Mouse (Mus musculus): Measurements from ENCODE around the gene Gna12. TPM values are rescaled to one million over a fixed set of nuclear protein-coding genes. Genes with fewer than 3 reads are reported as not detected.

Gene Gna12
- total RNA-seq, 2 experiments from 2014 or later, result 89.2 to 97.2 TPM

- no peak for DNase-seq (ENCODE audit: low spot score)
- intact Hi-C loops (cut with DNase I), result no loop called here
Measured at GRCm38 (mm10) chr5:140732195-140732594, 98.0 kb downstream of the Gna12 start.

- intact Hi-C loops (cut with DNase I), result no loop called here
- DNase-seq (ENCODE audit: low spot score), result no peak
Measured at GRCm38 (mm10) chr5:140731040-140731797, 99.0 kb downstream of the Gna12 start.

DNA sequence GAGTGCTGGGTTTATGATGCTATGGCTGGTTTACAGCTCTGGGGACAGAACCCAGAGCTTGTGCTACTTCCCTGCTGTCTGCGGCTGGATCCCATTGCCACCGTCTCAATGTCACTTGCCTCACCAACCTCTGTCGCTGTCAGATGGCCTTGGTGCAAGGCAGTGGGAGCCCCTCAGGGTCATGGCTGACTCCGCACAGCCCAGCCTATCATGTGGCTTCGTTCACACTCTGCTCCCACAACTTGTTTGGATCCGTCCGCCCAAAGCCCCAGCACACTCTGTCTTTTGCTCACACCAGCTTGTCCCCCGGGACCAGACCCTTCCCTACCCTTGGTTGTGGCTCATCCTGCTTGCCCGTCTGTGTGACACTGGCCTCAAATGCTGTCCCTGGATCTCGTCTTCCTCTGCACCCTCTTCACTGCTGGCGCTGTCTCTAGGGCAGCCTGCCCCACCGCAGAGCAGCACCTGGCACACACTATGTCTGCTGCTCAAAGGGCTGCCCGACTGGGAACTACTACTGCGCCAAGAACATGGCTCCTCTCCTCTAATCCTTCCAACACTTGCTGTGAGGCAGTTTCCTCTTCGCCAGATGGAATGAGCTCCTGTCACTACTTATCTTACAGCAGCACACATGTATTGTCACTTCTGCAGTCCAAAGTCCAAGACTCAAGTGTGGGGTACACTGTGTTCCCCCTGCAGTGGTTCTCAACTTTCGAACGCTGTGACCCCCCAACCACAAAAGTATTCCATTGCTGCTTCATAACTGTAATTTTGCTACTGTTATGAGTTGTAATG is 103.1 kb downstream of the Gna12 start:
- DNase-seq (ENCODE audit: low spot score), result no peak

GRCm38 (mm10) chr5:140726062-140726839 is 104.0 kb downstream of the Gna12 start:
- intact Hi-C loops (cut with DNase I), result no loop called here
- no peak for DNase-seq (ENCODE audit: low spot score)

More for the DNA sequence above, 103.1 kb downstream of the Gna12 start:
- intact Hi-C loops (cut with DNase I), result no loop called here

GRCm38 (mm10) chr5:140723822-140724221 is 106.4 kb downstream of the Gna12 start, which contains the start of gene Amz1:
Gene Amz1, plus strand, starts transcription at chr5:140724127.
- DNase-seq (ENCODE audit: low spot score), result no peak
- intact Hi-C loops (cut with DNase I), result no loop called here

DNA sequence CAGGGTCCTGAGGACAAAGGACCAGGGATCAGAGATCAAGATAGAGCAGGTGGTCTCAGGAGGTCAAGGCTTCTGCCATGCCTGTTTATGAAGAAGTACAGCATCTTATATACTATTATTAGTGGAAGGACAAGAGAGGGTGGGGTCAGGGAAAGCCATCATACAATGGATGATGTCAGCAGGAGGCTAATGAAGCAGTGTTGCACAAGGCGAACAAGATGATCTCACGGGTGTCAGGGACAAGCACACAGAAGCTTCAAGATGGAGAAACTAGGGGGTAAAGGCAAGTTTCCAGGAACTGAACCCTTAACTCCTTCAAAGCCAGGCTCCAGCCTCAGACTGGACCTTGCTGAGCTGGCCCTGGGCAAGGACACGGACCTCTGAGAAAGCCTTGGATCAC is 108.1 kb downstream of the Gna12 start:
- intact Hi-C loops (cut with DNase I), result no loop called here
- DNase-seq (ENCODE audit: low spot score), result no peak

DNA sequence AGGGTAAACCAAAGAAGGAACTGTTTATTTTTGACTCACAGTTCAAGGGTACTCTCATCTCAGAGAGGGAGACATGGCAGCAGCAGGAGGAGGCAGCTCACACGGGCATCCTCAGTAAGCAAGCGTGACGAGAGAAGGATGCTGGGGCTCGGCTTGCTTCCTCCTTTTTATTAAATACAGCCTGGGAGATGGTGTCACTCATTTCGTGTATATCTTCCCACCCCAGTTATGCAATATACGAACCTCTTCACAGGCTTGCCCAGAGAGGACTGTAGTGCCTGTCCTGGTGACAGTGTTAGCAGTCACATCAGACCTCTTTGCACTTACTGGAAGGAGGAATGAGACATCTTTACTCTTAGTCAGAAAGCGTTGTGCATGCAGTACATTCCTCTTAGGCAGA is 109.5 kb downstream of the Gna12 start:
- intact Hi-C loops (cut with DNase I), result no loop called here
- DNase-seq (ENCODE audit: low spot score), result no peak

DNA sequence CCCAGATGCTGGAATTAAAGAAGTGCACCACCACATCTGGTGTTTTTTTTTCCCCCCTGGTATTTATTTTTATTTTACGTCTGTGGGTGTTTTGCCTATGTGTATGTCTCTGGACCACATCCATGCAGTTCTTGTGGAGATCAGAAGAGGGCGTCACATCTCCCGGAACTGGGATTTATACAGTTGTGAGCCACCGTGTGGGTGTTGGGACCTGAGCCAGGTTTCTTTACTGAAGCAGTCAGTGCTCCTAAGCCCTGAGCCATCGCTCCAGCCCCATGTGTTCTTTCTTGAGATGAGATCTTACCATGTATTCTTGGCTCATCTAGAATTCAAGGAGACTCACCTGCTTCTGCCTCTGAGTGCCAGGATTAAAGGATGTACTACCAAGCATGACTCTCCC is 119.2 kb downstream of the Gna12 start:
- intact Hi-C loops (cut with DNase I), result no loop called here
- DNase-seq (ENCODE audit: low spot score), result no peak

DNA sequence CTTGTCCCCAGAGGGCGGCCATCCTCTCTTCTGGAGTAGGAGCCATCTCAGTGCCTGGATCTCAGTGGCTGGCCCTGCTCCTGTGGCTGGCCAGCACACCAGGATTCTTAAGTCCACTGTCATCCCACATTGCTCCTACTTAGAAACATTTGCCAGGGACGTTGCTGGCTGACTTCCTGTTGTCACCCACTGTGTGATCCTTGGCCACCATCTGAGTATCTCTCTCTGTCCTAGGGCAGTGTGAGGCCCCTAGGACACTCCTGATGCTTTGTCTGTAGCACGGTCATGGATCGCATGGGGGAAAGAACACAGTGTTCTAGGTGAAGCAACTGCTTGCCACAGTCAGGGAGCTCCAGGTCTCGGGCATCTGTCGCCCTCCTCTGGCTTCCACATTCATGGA is 119.9 kb downstream of the Gna12 start:
- intact Hi-C loops (cut with DNase I), result no loop called here
- DNase-seq (ENCODE audit: low spot score), result no peak

Other genes with a start within 250 kb of the Gna12 start
- 10 to 100 TPM in 1 of 2 experiments, 1 to 10 TPM in 1; 7.3 to 10.8 TPM for gene Lfng, start 223.1 kb downstream of the Gna12 start, total RNA-seq (2021)
- 10 to 100 TPM; 15.6 to 18.6 TPM for gene Ttyh3, start 181.4 kb downstream of the Gna12 start, total RNA-seq (2021)
- 1 to 10 TPM; 4.5 to 7.5 TPM for gene Iqce, start 128.1 kb downstream of the Gna12 start, total RNA-seq (2021)
- 1 to 10 TPM; 7.2 to 8.4 TPM for gene Brat1, start 125.4 kb downstream of the Gna12 start, total RNA-seq (2021)
- gene Amz1, start 106.3 kb downstream of the Gna12 start, total RNA-seq (2021), result under 1 TPM; 0.08 to 0.44 TPM
- gene Card11, start 170.2 kb upstream of the Gna12 start, total RNA-seq (2021), result under 1 TPM; 0.31 to 0.36 TPM